Mouse (Mus musculus) stomach, postnatal 0 days (tissue): ENCODE measurements around the gene Tspan15. TPM values are rescaled to one million over a fixed set of nuclear protein-coding genes. Genes with fewer than 3 reads are reported as not detected.

Experiments
- ATAC-seq: fragments of 200-750 bp; cut with Nextera tagmentation; 2 replicates; pipeline ENCODE4 v1.8.0; 2017; ENCODE audit not compliant: low FRiP score, low TSS enrichment
- DNase-seq: peaks from one replicate; pipeline ENCODE4 v3.0.0-alpha.2; 2016; ENCODE audit warnings: low spot score
- H3K27ac ChIP-seq: fragments of 300-500 bp; sonication (generic); replicated peaks from 2 replicates; pipeline ENCODE4 v1.5.1; 2014; ENCODE audit warnings: mild to moderate bottlenecking, control low read depth
- H3K27me3 ChIP-seq: fragments of 300-500 bp; sonication (generic); 2 replicates; pipeline ENCODE4 v1.6.1; 2014; ENCODE audit warnings: low read length; ENCODE audit not compliant: control insufficient read depth, insufficient read depth
- H3K36me3 ChIP-seq: fragments of 300-500 bp; sonication (generic); 2 replicates; pipeline ENCODE4 v1.6.1; 2014; ENCODE audit warnings: low read length, mixed read lengths; ENCODE audit not compliant: control insufficient read depth, insufficient read depth
- H3K4me1 ChIP-seq: fragments of 300-500 bp; sonication (generic); replicated peaks from 2 replicates; pipeline ENCODE4 v1.6.1; 2014; ENCODE audit warnings: antibody characterized with exemption; ENCODE audit not compliant: control insufficient read depth, insufficient read depth
- H3K4me2 ChIP-seq: fragments of 300-500 bp; sonication (generic); replicated peaks from 2 replicates; pipeline ENCODE4 v1.6.1; 2014; ENCODE audit warnings: low read depth, mild to moderate bottlenecking, control low read depth, moderate library complexity
- H3K4me3 ChIP-seq: fragments of 300-500 bp; sonication (generic); 2 replicates; pipeline ENCODE4 v1.5.1; 2014; ENCODE audit warnings: low read depth, low read length, control low read depth
- H3K9ac ChIP-seq: fragments of 300-500 bp; sonication (generic); 2 replicates; pipeline ENCODE4 v1.6.1; 2014; ENCODE audit warnings: mild to moderate bottlenecking, low read length, control low read depth, mixed read lengths
- H3K9me3 ChIP-seq: fragments of 300-500 bp; sonication (generic); 2 replicates; pipeline ENCODE4 v1.6.1; 2016; ENCODE audit warnings: low read length; ENCODE audit not compliant: control insufficient read depth
- CTCF ChIP-seq: IDR thresholded peaks from 2 replicates; pipeline ENCODE4 v1.5.1; 2016; ENCODE audit warnings: antibody characterized with exemption, low read depth, mild to moderate bottlenecking, moderate library complexity
- EP300 ChIP-seq: optimal IDR thresholded peaks from 2 replicates; pipeline ENCODE3; 2016; ENCODE audit warnings: antibody characterized with exemption
- WGBS: fragments of 180-500 bp; shearing (Covaris S2); extraction: QIAGEN DNeasy Blood & Tissue Kit; methylation state at CpG from one replicate; pipeline ENCODE4 v1.1.7; 2014; 5-methylcytosine and 5-hydroxymethylcytosine counted together
- polyA plus RNA-seq: library from polyadenylated mRNA; unstranded; fragments of >200 nt; fragmentation: Nextera tagmentation; extraction: Ambion mirVana; gene quantifications from 2 replicates; pipeline ENCODE4 v1.2.1, GENCODE M21; 2015

Tspan15 gene
- polyA plus RNA-seq, 1 experiment from 2014 or later, result 97.4 TPM

GRCm38 (mm10) chr10:62218044-62218788, 12.8 kb downstream of the Tspan15 start:
- no peak for TF ChIP-seq CTCF
- no peak for TF ChIP-seq EP300
- Histone ChIP-seq H3K4me2 (no peak overlapping the region), H3K9ac (no peak overlapping the region), H3K4me1 (peaks cover 9% of the 10 kb centered on the region; the same call in 1 of the 2 replicates), H3K9me3 (no peaks in the 10 kb centered on the region), H3K27me3 (no peaks in the 10 kb centered on the region), H3K27ac (peak overlapping the region; percentile 84), H3K36me3 (no peaks in the 10 kb centered on the region), H3K4me3 (no peak overlapping the region)
- DNase-seq, result peak; percentile 79
- WGBS, result 65% methylated on average over 19 of the region's 19 CpGs
- ATAC-seq, result no peak

GRCm38 (mm10) chr10:62217196-62217595, 13.9 kb downstream of the Tspan15 start:
- Histone ChIP-seq H3K36me3 (no peaks in the 10 kb centered on the region), H3K4me3 (no peak overlapping the region), H3K9me3 (no peaks in the 10 kb centered on the region), H3K4me1 (peaks cover 9% of the 10 kb centered on the region; the same call in 1 of the 2 replicates), H3K4me2 (no peak overlapping the region), H3K9ac (no peak overlapping the region), H3K27ac (peak overlapping the region; percentile 69), H3K27me3 (no peaks in the 10 kb centered on the region)
- 45% methylated on average over 8 of the region's 8 CpGs for WGBS
- TF ChIP-seq EP300 (no peak), CTCF (no peak)
- no peak for ATAC-seq
- DNase-seq, result no peak

GRCm38 (mm10) chr10:62216595-62216994, 14.5 kb downstream of the Tspan15 start:
- peaks cover 9% of the 10 kb centered on the region; the same call in 1 of the 2 replicates for H3K4me1 ChIP-seq
- no peaks in the 10 kb centered on the region for H3K9me3 ChIP-seq
- no peak overlapping the region for H3K4me3 ChIP-seq
- no peak overlapping the region for H3K4me2 ChIP-seq
- no peak for ATAC-seq
- DNase-seq, result no peak
- peak overlapping the region; percentile 69 for H3K27ac ChIP-seq
- no peak overlapping the region for H3K9ac ChIP-seq
- TF ChIP-seq EP300 (no peak), CTCF (no peak)
- H3K27me3 ChIP-seq, result no peaks in the 10 kb centered on the region
- 39% methylated on average over 5 of the region's 5 CpGs for WGBS
- H3K36me3 ChIP-seq, result no peaks in the 10 kb centered on the region

GRCm38 (mm10) chr10:62215633-62216032, 15.4 kb downstream of the Tspan15 start:
- WGBS, result 84% methylated on average over 8 of the region's 8 CpGs
- 0 out of 2 replicates have a peak overlapping the region, but pooled peaks have one; percentile 24 for H3K27ac ChIP-seq
- H3K27me3 ChIP-seq, result no peaks in the 10 kb centered on the region
- H3K9me3 ChIP-seq, result no peaks in the 10 kb centered on the region
- no peak overlapping the region for H3K9ac ChIP-seq
- H3K4me1 ChIP-seq, result peaks cover 6% of the 10 kb centered on the region; the same call in 1 of the 2 replicates
- TF ChIP-seq CTCF, result no peak
- no peak for TF ChIP-seq EP300
- no peak for ATAC-seq
- no peak overlapping the region for H3K4me2 ChIP-seq
- no peak for DNase-seq
- H3K36me3 ChIP-seq, result no peaks in the 10 kb centered on the region
- H3K4me3 ChIP-seq, result no peak overlapping the region

- Histone ChIP-seq H3K9me3 (no peaks in the 10 kb centered on the region), H3K4me2 (no peak overlapping the region), H3K4me3 (no peak overlapping the region), H3K9ac (no peak overlapping the region), H3K27ac (0 out of 2 replicates have a peak overlapping the region, but pooled peaks have one; percentile 24), H3K27me3 (no peaks in the 10 kb centered on the region), H3K4me1 (peaks cover 6% of the 10 kb centered on the region; the same call in 1 of the 2 replicates), H3K36me3 (no peaks in the 10 kb centered on the region)
- ATAC-seq (no peak), DNase-seq (no peak)
- WGBS, result 28% methylated on average over 5 of the region's 5 CpGs
- TF ChIP-seq CTCF (no peak), EP300 (no peak)
Observed at GRCm38 (mm10) chr10:62215169-62215616, 15.9 kb downstream of the Tspan15 start.

- H3K4me3 ChIP-seq, result no peak overlapping the region
- no peak overlapping the region for H3K4me2 ChIP-seq
- DNase-seq (no peak), ATAC-seq (no peak)
- H3K27ac ChIP-seq, result no peak overlapping the region
- WGBS, result 69% methylated on average over 6 of the region's 6 CpGs
- TF ChIP-seq CTCF (no peak), EP300 (no peak)
- H3K9me3 ChIP-seq, result no peaks in the 10 kb centered on the region
- H3K4me1 ChIP-seq, result 0 out of 2 replicates have a peak, but pooled peaks cover 4% of the 10 kb centered on the region
- no peak overlapping the region for H3K9ac ChIP-seq
- no peaks in the 10 kb centered on the region for H3K36me3 ChIP-seq
- no peaks in the 10 kb centered on the region for H3K27me3 ChIP-seq
Observed at GRCm38 (mm10) chr10:62211310-62211709, 19.7 kb downstream of the Tspan15 start.
